Comparison of ENCODE assay signal across 9 mouse cellular contexts in the genomic region with DNA sequence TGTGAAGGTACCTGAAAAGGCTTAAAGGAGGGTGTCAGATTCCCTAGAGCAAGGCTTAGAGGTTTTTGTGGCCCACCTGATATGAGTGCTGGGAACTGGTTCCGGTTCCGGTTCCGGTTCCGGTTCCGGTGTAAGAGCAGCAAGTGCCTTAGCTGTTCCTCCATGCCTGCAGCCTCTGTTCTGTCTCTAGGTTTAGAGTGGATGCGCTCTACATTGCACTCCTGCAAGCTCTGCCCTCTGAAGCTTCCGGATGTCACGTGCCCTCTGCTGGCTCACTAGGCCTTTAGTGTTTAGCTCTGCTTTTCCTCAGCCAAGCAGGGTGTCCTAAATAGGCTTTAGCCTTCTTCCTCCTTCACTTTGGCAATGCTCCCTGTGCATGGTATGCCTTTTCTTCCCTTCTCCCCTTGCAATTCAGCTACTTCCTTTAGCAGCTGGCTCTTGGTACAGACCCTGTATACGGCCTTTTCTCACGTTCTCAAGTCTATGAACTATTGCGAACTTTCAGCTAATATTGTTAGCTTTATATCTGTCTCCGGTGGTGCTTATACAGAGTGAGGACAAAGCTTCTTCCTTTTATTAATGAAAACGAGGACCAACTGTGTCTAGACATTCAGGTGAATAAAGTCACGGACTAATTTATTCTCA. TPM values are rescaled to one million over a fixed set of nuclear protein-coding genes. Genes with fewer than 3 reads are reported as not detected.
A peak's percentile ranks its signal among the peaks of the same experiment; 100 is the strongest.
DNase-seq lines count a peak whose midpoint lies in the region; ATAC-seq and TF ChIP-seq lines count a peak whose summit lies in the region.
"Had no signal": no experiment of that assay in that cellular context is flagged by ENCODE, and none has a peak within 500 bp of the region (broad histone marks: within the 10 kb centered on the region; RNA-seq: fewer than 3 reads in every experiment).

No protein-coding gene starts in this region.

- TF ChIP-seq CTCF in intestine, postnatal 0 days (IDR thresholded peaks at IDR 0.05; ENCODE audit: low read depth): peak; percentile 38

- H3K36me3 ChIP-seq in intestine, postnatal 0 days (ENCODE audit: control insufficient read depth, insufficient read depth): peaks cover 6% of the 10 kb centered on the region; the same call in 1 of the 2 replicates
- peaks cover 11% of the 10 kb centered on the region for H3K36me3 ChIP-seq in limb, embryonic 10.5 days
- no peaks in the 10 kb centered on the region for H3K36me3 ChIP-seq in midbrain, embryonic 11.5 days (ENCODE audit: control insufficient read depth, insufficient read depth, low read length)

- H3K27ac ChIP-seq in intestine, postnatal 0 days (ENCODE audit: low read depth, low read length): peak overlapping the region; percentile 77
- peak overlapping the region; percentile 89 for H3K27ac ChIP-seq in limb, embryonic 10.5 days
- peak overlapping the region; percentile 1; the same call in 1 of the 2 replicates for H3K27ac ChIP-seq in midbrain, embryonic 11.5 days (ENCODE audit: low read depth, low read length)

- no peaks in the 10 kb centered on the region for H3K27me3 ChIP-seq in intestine, postnatal 0 days (replicated peaks; ENCODE audit: control insufficient read depth, insufficient read depth, low read length)
- no peaks in the 10 kb centered on the region for H3K27me3 ChIP-seq in limb, embryonic 10.5 days (ENCODE audit: low read depth, poor library complexity, severe bottlenecking)
- no peaks in the 10 kb centered on the region for H3K27me3 ChIP-seq in midbrain, embryonic 11.5 days (ENCODE audit: control insufficient read depth, insufficient read depth, low read length)
- H3K27me3 ChIP-seq: Patski had no signal

- H3K4me1 ChIP-seq in intestine, postnatal 0 days (replicated peaks; ENCODE audit: control insufficient read depth, insufficient read depth, low read length): peaks cover 8% of the 10 kb centered on the region
- H3K4me1 ChIP-seq in limb, embryonic 10.5 days: peaks cover 33% of the 10 kb centered on the region
- H3K4me1 ChIP-seq in midbrain, embryonic 11.5 days (ENCODE audit: control insufficient read depth, insufficient read depth, low read length): peaks cover 13% of the 10 kb centered on the region

- H3K4me3 ChIP-seq in intestine, postnatal 0 days (ENCODE audit: low read depth, low read length): peak overlapping the region; percentile 82; the same call in 1 of the 2 replicates
- peak overlapping the region; percentile 94 for H3K4me3 ChIP-seq in limb, embryonic 10.5 days
- H3K4me3 ChIP-seq in midbrain, embryonic 11.5 days (ENCODE audit: low read depth, low read length): peak overlapping the region; percentile 94

- no peaks in the 10 kb centered on the region for H3K9me3 ChIP-seq in intestine, postnatal 0 days (ENCODE audit: control insufficient read depth)
- H3K9me3 ChIP-seq in limb, embryonic 10.5 days (replicated peaks): no peaks in the 10 kb centered on the region
- no peaks in the 10 kb centered on the region for H3K9me3 ChIP-seq in midbrain, embryonic 11.5 days (ENCODE audit: control insufficient read depth, low read length)

- WGBS in intestine, postnatal 0 days: 17% methylated on average over 14 of the region's 14 CpGs
- WGBS in limb, embryonic 10.5 days: 27% methylated on average over 14 of the region's 14 CpGs
- WGBS in midbrain, embryonic 11.5 days: 21% methylated on average over 14 of the region's 14 CpGs

- H3K4me2 ChIP-seq in intestine, postnatal 0 days (replicated peaks; ENCODE audit: low read depth): peak overlapping the region; percentile 56
- H3K4me2 ChIP-seq in midbrain, embryonic 11.5 days: peak overlapping the region; percentile 64

- peak; percentile 42 for ATAC-seq in granulocyte monocyte progenitor cell, adult 5-6 weeks (replicated peaks; ENCODE audit: poor library complexity, severe bottlenecking)
- ATAC-seq in intestine, postnatal 0 days: no peak
- ATAC-seq in midbrain, embryonic 11.5 days (ENCODE audit: low FRiP score): no peak

- DNase-seq in adrenal gland, adult 2 months: peak; percentile 64
- DNase-seq in adrenal gland, adult 18-20 months (ENCODE audit: low spot score in 2 of 2): no peak
- DNase-seq in embryo, embryonic 9.5 days (ENCODE audit: extremely low spot score): peak; percentile 47
- DNase-seq in limb, embryonic 10.5 days (ENCODE audit: low spot score): peak; percentile 63
- DNase-seq in midbrain, embryonic 11.5 days (ENCODE audit: low spot score, missing footprints): peak; percentile 94
- peak; percentile 34 for DNase-seq in spleen, adult 12 weeks (ENCODE audit: low spot score)

- H3K9ac ChIP-seq in intestine, postnatal 0 days (ENCODE audit: low read depth, low read length): no peak overlapping the region
- no peak overlapping the region for H3K9ac ChIP-seq in midbrain, embryonic 11.5 days (ENCODE audit: low read length)

RNA-seq across cellular contexts. Expression of a gene that starts 1.0 kb away (rescaled TPM):
- total RNA-seq in adrenal gland, adult 2 months (2021): 10 to 100 TPM; 62.3 to 69.9 TPM
- 43.7 and 44.5 TPM in 2 replicates for polyA plus RNA-seq in adrenal gland, adult 2 months (2012; rRNA removed)
- 10 to 100 TPM; 70.0 to 95.0 TPM for total RNA-seq in adrenal gland, adult 18-20 months (2021)
- 19.1 and 21.9 TPM in 2 replicates for total RNA-seq in granulocyte monocyte progenitor cell, adult 5-6 weeks (2014; fragmentation: Nextera tagmentation)
- total RNA-seq in granulocyte monocyte progenitor cell, adult 5-6 weeks (2017): 6.7 and 7.1 TPM in 2 replicates
- polyA plus RNA-seq in intestine, postnatal 0 days (2015; fragmentation: Nextera tagmentation; extraction: Ambion mirVana): 47.2 and 52.2 TPM in 2 replicates
- polyA plus RNA-seq in limb, embryonic 10.5 days (2016; fragmentation: Nextera tagmentation; extraction: Ambion mirVana): 31.9 and 33.0 TPM in 2 replicates
- polyA plus RNA-seq in midbrain, embryonic 11.5 days (2014; fragmentation: Nextera tagmentation; extraction: Ambion mirVana): 19.9 and 22.1 TPM in 2 replicates

RNA-seq across cellular contexts. Expression of a gene that starts 3.1 kb away (rescaled TPM):
- 10 to 100 TPM in 1 of 2 experiments, 1 to 10 TPM in 1; 7.5 to 15.5 TPM for total RNA-seq in adrenal gland, adult 2 months (2021)
- polyA plus RNA-seq in adrenal gland, adult 2 months (2012; rRNA removed): 10.6 and 13.0 TPM in 2 replicates
- total RNA-seq in adrenal gland, adult 18-20 months (2021): 1 to 10 TPM; 8.9 to 9.5 TPM
- total RNA-seq in granulocyte monocyte progenitor cell, adult 5-6 weeks (2014; fragmentation: Nextera tagmentation): 1.5 and 2.5 TPM in 2 replicates
- total RNA-seq in granulocyte monocyte progenitor cell, adult 5-6 weeks (2017): 0.09 and 0.72 TPM in 2 replicates
- polyA plus RNA-seq in intestine, postnatal 0 days (2015; fragmentation: Nextera tagmentation; extraction: Ambion mirVana): 14.5 and 15.9 TPM in 2 replicates
- polyA plus RNA-seq in limb, embryonic 10.5 days (2016; fragmentation: Nextera tagmentation; extraction: Ambion mirVana): 43.6 and 49.0 TPM in 2 replicates
- 65.1 and 65.6 TPM in 2 replicates for polyA plus RNA-seq in midbrain, embryonic 11.5 days (2014; fragmentation: Nextera tagmentation; extraction: Ambion mirVana)

RNA-seq across cellular contexts. Expression of a gene that starts 37.2 kb away (rescaled TPM):
- under 1 TPM; 0.55 to 0.75 TPM for total RNA-seq in adrenal gland, adult 2 months (2021)
- polyA plus RNA-seq in adrenal gland, adult 2 months (2012; rRNA removed): 0.09 and 0.12 TPM in 2 replicates
- under 1 TPM; 0.35 to 0.36 TPM for total RNA-seq in adrenal gland, adult 18-20 months (2021)
- total RNA-seq in granulocyte monocyte progenitor cell, adult 5-6 weeks (2014; fragmentation: Nextera tagmentation): not detected in 2 replicates
- total RNA-seq in granulocyte monocyte progenitor cell, adult 5-6 weeks (2017): not detected in 2 replicates
- polyA plus RNA-seq in intestine, postnatal 0 days (2015; fragmentation: Nextera tagmentation; extraction: Ambion mirVana): 0.08 TPM in 1 of 2 replicates, not detected in the other
- 0.24 TPM in 1 of 2 replicates, not detected in the other for polyA plus RNA-seq in limb, embryonic 10.5 days (2016; fragmentation: Nextera tagmentation; extraction: Ambion mirVana)
- 0.10 TPM in 1 of 2 replicates, not detected in the other for polyA plus RNA-seq in midbrain, embryonic 11.5 days (2014; fragmentation: Nextera tagmentation; extraction: Ambion mirVana)

RNA-seq across cellular contexts. Expression of a gene that starts 39.6 kb away (rescaled TPM):
- 100 to 1,000 TPM in 1 of 2 experiments, 10 to 100 TPM in 1; 78.6 to 101 TPM for total RNA-seq in adrenal gland, adult 2 months (2021)
- 82.3 and 112 TPM in 2 replicates for polyA plus RNA-seq in adrenal gland, adult 2 months (2012; rRNA removed)
- 100 to 1,000 TPM in 1 of 2 experiments, 10 to 100 TPM in 1; 81.8 to 108 TPM for total RNA-seq in adrenal gland, adult 18-20 months (2021)
- 9.9 and 12.0 TPM in 2 replicates for total RNA-seq in granulocyte monocyte progenitor cell, adult 5-6 weeks (2014; fragmentation: Nextera tagmentation)
- total RNA-seq in granulocyte monocyte progenitor cell, adult 5-6 weeks (2017): 4.5 and 10.7 TPM in 2 replicates
- 39.8 and 40.5 TPM in 2 replicates for polyA plus RNA-seq in intestine, postnatal 0 days (2015; fragmentation: Nextera tagmentation; extraction: Ambion mirVana)
- 22.1 and 25.0 TPM in 2 replicates for polyA plus RNA-seq in limb, embryonic 10.5 days (2016; fragmentation: Nextera tagmentation; extraction: Ambion mirVana)
- 11.1 and 12.9 TPM in 2 replicates for polyA plus RNA-seq in midbrain, embryonic 11.5 days (2014; fragmentation: Nextera tagmentation; extraction: Ambion mirVana)

RNA-seq across cellular contexts. Expression of a gene that starts 43.8 kb away (rescaled TPM):
- total RNA-seq in adrenal gland, adult 2 months (2021): 1 to 10 TPM; 3.7 to 8.0 TPM
- polyA plus RNA-seq in adrenal gland, adult 2 months (2012; rRNA removed): 1.5 and 1.6 TPM in 2 replicates
- 1 to 10 TPM; 4.2 to 6.5 TPM for total RNA-seq in adrenal gland, adult 18-20 months (2021)
- not detected in 2 replicates for total RNA-seq in granulocyte monocyte progenitor cell, adult 5-6 weeks (2014; fragmentation: Nextera tagmentation)
- not detected in 2 replicates for total RNA-seq in granulocyte monocyte progenitor cell, adult 5-6 weeks (2017)
- 16.2 and 17.6 TPM in 2 replicates for polyA plus RNA-seq in intestine, postnatal 0 days (2015; fragmentation: Nextera tagmentation; extraction: Ambion mirVana)
- 1.1 and 1.3 TPM in 2 replicates for polyA plus RNA-seq in limb, embryonic 10.5 days (2016; fragmentation: Nextera tagmentation; extraction: Ambion mirVana)
- polyA plus RNA-seq in midbrain, embryonic 11.5 days (2014; fragmentation: Nextera tagmentation; extraction: Ambion mirVana): 0.80 and 1.2 TPM in 2 replicates

Comparison
In these comparisons a context has a peak if more than half of its experiments do, and no peak if none do; other contexts are left out.
1. DNase-seq: peak in adrenal gland, adult 2 months (single experiment), embryo, embryonic 9.5 days (single experiment), limb, embryonic 10.5 days (single experiment), midbrain, embryonic 11.5 days (single experiment) and spleen, adult 12 weeks (single experiment); none in adrenal gland, adult 18-20 months (0 of 2).
2. H3K27ac ChIP-seq: peak in every context shown above with its lines; median percentile 89 in limb, embryonic 10.5 days; 77 in intestine, postnatal 0 days; 1 in midbrain, embryonic 11.5 days.
3. Peak in every context shown above with its lines, with median percentiles within 50 percentile points of each other: H3K4me3 ChIP-seq.